Mouse (Mus musculus) megakaryocyte, embryonic 14.5 days (primary cell): ENCODE data around the gene Cplx1. TPM values are rescaled to one million over a fixed set of nuclear protein-coding genes. Genes with fewer than 3 reads are reported as not detected.
"Not testable (repeated sequence)": the region's sequence is repeated elsewhere in the genome, so short reads cannot be mapped to it uniquely, and the experiment has no call there.

ENCODE experiments used
- H3K27me3 ChIP-seq: replicated peaks from 2 replicates; pipeline ENCODE3; 2012; ENCODE audit warnings: inconsistent platforms
- H3K36me3 ChIP-seq: replicated peaks from 2 replicates; pipeline ENCODE3; 2012; ENCODE audit warnings: low read length, inconsistent platforms, mixed read lengths
- H3K4me1 ChIP-seq: 2 replicates; pipeline ENCODE4 v1.6.1; 2012; ENCODE audit warnings: inconsistent platforms
- H3K4me3 ChIP-seq: replicated peaks from 2 replicates; pipeline ENCODE3; 2012; ENCODE audit warnings: moderate library complexity, mild to moderate bottlenecking, inconsistent platforms
- H3K9me3 ChIP-seq: 2 replicates; pipeline ENCODE4 v1.6.1; 2012; ENCODE audit warnings: inconsistent platforms
- FLI1 ChIP-seq: IDR thresholded peaks from 2 replicates; pipeline ENCODE4 v1.6.1; 2012; ENCODE audit warnings: low read length, inconsistent platforms, mixed read lengths
- GATA1 ChIP-seq: IDR thresholded peaks from 3 replicates; pipeline ENCODE4 v1.6.1; 2012; ENCODE audit warnings: mixed read lengths, low read length, inconsistent platforms, borderline replicate concordance
- polyA plus RNA-seq: library from polyadenylated mRNA; stranded (reverse); fragments of >175 nt; gene quantifications from 2 replicates; pipeline ENCODE4 v1.2.3, GENCODE M21; 2012; ENCODE audit warnings: low replicate concordance; ENCODE audit not compliant: insufficient read depth

Cplx1 gene
- polyA plus RNA-seq, 1 experiment, result 0.19 TPM

GRCm38 (mm10) chr5:108516655-108517054 lies 33.2 kb downstream of the Cplx1 start:
- no peaks in the 10 kb centered on the region for H3K36me3 ChIP-seq
- H3K4me1 ChIP-seq, result peaks cover 4% of the 10 kb centered on the region; the same call in 1 of the 2 replicates
- no peak overlapping the region for H3K4me3 ChIP-seq
- no peaks in the 10 kb centered on the region for H3K9me3 ChIP-seq
- peaks cover 41% of the 10 kb centered on the region for H3K27me3 ChIP-seq
- TF ChIP-seq GATA1 (no peak), FLI1 (no peak)

GRCm38 (mm10) chr5:108515581-108516361 lies 34.1 kb downstream of the Cplx1 start:
- Histone ChIP-seq H3K4me1 (peaks cover 4% of the 10 kb centered on the region; the same call in 1 of the 2 replicates), H3K4me3 (no peak overlapping the region), H3K9me3 (no peaks in the 10 kb centered on the region), H3K36me3 (no peaks in the 10 kb centered on the region), H3K27me3 (peaks cover 38% of the 10 kb centered on the region)
- TF ChIP-seq FLI1 (no peak), GATA1 (no peak)

- peaks cover 90% of the 10 kb centered on the region for H3K36me3 ChIP-seq
- TF ChIP-seq FLI1, result no peak
- TF ChIP-seq GATA1, result no peak
- no peaks in the 10 kb centered on the region for H3K9me3 ChIP-seq
Observed at GRCm38 (mm10) chr5:108502286-108502685, 47.5 kb downstream of the Cplx1 start.

GRCm38 (mm10) chr5:108501573-108501972 lies 48.3 kb downstream of the Cplx1 start:
- Histone ChIP-seq H3K36me3 (peaks cover 95% of the 10 kb centered on the region), H3K4me3 (no peak overlapping the region), H3K27me3 (no peaks in the 10 kb centered on the region), H3K9me3 (no peaks in the 10 kb centered on the region), H3K4me1 (peaks cover 18% of the 10 kb centered on the region)
- TF ChIP-seq FLI1 (no peak), GATA1 (no peak)

More at GRCm38 (mm10) chr5:108502286-108502685, 47.5 kb downstream of the Cplx1 start:
- Histone ChIP-seq H3K4me3 (no peak overlapping the region), H3K27me3 (no peaks in the 10 kb centered on the region), H3K4me1 (peaks cover 18% of the 10 kb centered on the region)

- Histone ChIP-seq H3K4me1 (peaks cover 41% of the 10 kb centered on the region), H3K36me3 (peaks cover 84% of the 10 kb centered on the region)
- not testable (repeated sequence) for H3K4me3 ChIP-seq, H3K9me3 ChIP-seq, H3K27me3 ChIP-seq
Observed at GRCm38 (mm10) chr5:108486148-108486547, 63.7 kb downstream of the Cplx1 start.

GRCm38 (mm10) chr5:108485239-108485638 lies 64.6 kb downstream of the Cplx1 start:
- Histone ChIP-seq H3K4me1 (peaks cover 37% of the 10 kb centered on the region), H3K27me3 (no peaks in the 10 kb centered on the region), H3K4me3 (no peak overlapping the region), H3K36me3 (peaks cover 76% of the 10 kb centered on the region), H3K9me3 (no peaks in the 10 kb centered on the region)
- TF ChIP-seq GATA1, result no peak
- TF ChIP-seq FLI1, result no peak

GRCm38 (mm10) chr5:108483006-108483405 lies 66.8 kb downstream of the Cplx1 start:
- TF ChIP-seq GATA1 (no peak), FLI1 (no peak)
- peaks cover 71% of the 10 kb centered on the region for H3K36me3 ChIP-seq
- no peak overlapping the region for H3K4me3 ChIP-seq
- H3K9me3 ChIP-seq, result no peaks in the 10 kb centered on the region
- H3K4me1 ChIP-seq, result peaks cover 37% of the 10 kb centered on the region
- no peaks in the 10 kb centered on the region for H3K27me3 ChIP-seq

GRCm38 (mm10) chr5:108475977-108476376 lies 73.8 kb downstream of the Cplx1 start:
- no peaks in the 10 kb centered on the region for H3K27me3 ChIP-seq
- H3K4me1 ChIP-seq, result peaks cover 35% of the 10 kb centered on the region
- no peaks in the 10 kb centered on the region for H3K9me3 ChIP-seq
- H3K4me3 ChIP-seq, result no peak overlapping the region
- H3K36me3 ChIP-seq, result peaks cover 87% of the 10 kb centered on the region
- TF ChIP-seq FLI1 (no peak), GATA1 (no peak)

- TF ChIP-seq GATA1, result no peak
- no peak for TF ChIP-seq FLI1
- no peaks in the 10 kb centered on the region for H3K27me3 ChIP-seq
- H3K4me3 ChIP-seq, result no peak overlapping the region
- peaks cover 85% of the 10 kb centered on the region for H3K36me3 ChIP-seq
- peaks cover 54% of the 10 kb centered on the region for H3K4me1 ChIP-seq
- no peaks in the 10 kb centered on the region for H3K9me3 ChIP-seq
Observed at GRCm38 (mm10) chr5:108473737-108474136, 76.1 kb downstream of the Cplx1 start.

GRCm38 (mm10) chr5:108469617-108470016 lies 80.2 kb downstream of the Cplx1 start:
- H3K27me3 ChIP-seq, result no peaks in the 10 kb centered on the region
- TF ChIP-seq FLI1, result no peak
- TF ChIP-seq GATA1, result no peak
- no peaks in the 10 kb centered on the region for H3K9me3 ChIP-seq
- no peak overlapping the region for H3K4me3 ChIP-seq
- H3K36me3 ChIP-seq, result peaks cover 57% of the 10 kb centered on the region
- peaks cover 70% of the 10 kb centered on the region for H3K4me1 ChIP-seq

Other genes with a start within 250 kb of the Cplx1 start
- 0.55 and 0.77 TPM in 2 replicates for gene Pigg, start 237.4 kb downstream of the Cplx1 start, polyA plus RNA-seq
- gene Gm42517, start 182.1 kb downstream of the Cplx1 start, polyA plus RNA-seq, result 101 and 308 TPM in 2 replicates
- not detected in 2 replicates for gene Pde6b, start 161.6 kb downstream of the Cplx1 start, polyA plus RNA-seq
- gene Atp5k, start 115.6 kb downstream of the Cplx1 start, polyA plus RNA-seq, result 46.6 and 183 TPM in 2 replicates
- gene Mfsd7a, start 101.1 kb downstream of the Cplx1 start, polyA plus RNA-seq, result 0.86 TPM in 1 of 2 replicates, not detected in the other
- gene Pcgf3, start 88.8 kb downstream of the Cplx1 start, polyA plus RNA-seq, result 3.8 and 9.2 TPM in 2 replicates
- 64.1 and 72.4 TPM in 2 replicates for gene Gak, start 79.7 kb upstream of the Cplx1 start, polyA plus RNA-seq
- gene Tmem175, start 79.7 kb upstream of the Cplx1 start, polyA plus RNA-seq, result 2.8 and 3.5 TPM in 2 replicates
- gene Idua, start 110.3 kb upstream of the Cplx1 start, polyA plus RNA-seq, result 4.4 and 4.5 TPM in 2 replicates
- 0.74 TPM in 1 of 2 replicates, not detected in the other for gene Dgkq, start 119.6 kb upstream of the Cplx1 start, polyA plus RNA-seq
- gene Slc26a1, start 125.5 kb upstream of the Cplx1 start, polyA plus RNA-seq, result 0.55 TPM in 1 of 2 replicates, not detected in the other
- 1.2 TPM in 1 of 2 replicates, not detected in the other for gene Fgfrl1, start 142.4 kb upstream of the Cplx1 start, polyA plus RNA-seq
- not detected in 2 replicates for gene Rnf212, start 225.0 kb upstream of the Cplx1 start, polyA plus RNA-seq
- not detected in 2 replicates for gene Tmed11, start 245.3 kb upstream of the Cplx1 start, polyA plus RNA-seq